Mouse (Mus musculus) cerebellum, adult 9-11 months (tissue): ENCODE measurements around the gene Kcnk7.

Experiments
- DNase-seq: peaks from one replicate; pipeline ENCODE4 v3.0.0; 2022

Kcnk7 gene

GRCm38 (mm10) chr19:5704163-5704800 is at the start of gene Kcnk7:
Kcnk7 (plus strand) TSS chr19:5704367.
- DNase-seq = no peak

GRCm38 (mm10) chr19:5654720-5655298 is 49.4 kb upstream of the Kcnk7 start:
- no peak for DNase-seq

- DNase-seq = no peak
Measured at GRCm38 (mm10) chr19:5660942-5661751, 43.0 kb upstream of the Kcnk7 start.

- DNase-seq = no peak
Measured at GRCm38 (mm10) chr19:5662310-5662709, 41.9 kb upstream of the Kcnk7 start.

GRCm38 (mm10) chr19:5662981-5663913 is 40.9 kb upstream of the Kcnk7 start, which contains the start of gene Sipa1:
Sipa1 (minus strand) TSS chr19:5663707.
- peak; percentile 64 for DNase-seq

GRCm38 (mm10) chr19:5664669-5665257 is 39.4 kb upstream of the Kcnk7 start:
- no peak for DNase-seq

- DNase-seq = no peak
Measured at GRCm38 (mm10) chr19:5665465-5665864, 38.7 kb upstream of the Kcnk7 start.

GRCm38 (mm10) chr19:5666386-5666785 is 37.8 kb upstream of the Kcnk7 start:
- no peak for DNase-seq

- no peak for DNase-seq
Measured at GRCm38 (mm10) chr19:5668372-5668771, 35.8 kb upstream of the Kcnk7 start.

GRCm38 (mm10) chr19:5680432-5680831 is 23.7 kb upstream of the Kcnk7 start:
- no peak for DNase-seq

GRCm38 (mm10) chr19:5684236-5684635 is 19.9 kb upstream of the Kcnk7 start:
- DNase-seq = no peak

GRCm38 (mm10) chr19:5684985-5685384 is 19.2 kb upstream of the Kcnk7 start:
- no peak for DNase-seq

- no peak for DNase-seq
Measured at GRCm38 (mm10) chr19:5685431-5685830, 18.7 kb upstream of the Kcnk7 start.

- DNase-seq = no peak
Measured at GRCm38 (mm10) chr19:5685861-5686260, 18.3 kb upstream of the Kcnk7 start.

- no peak for DNase-seq
Measured at GRCm38 (mm10) chr19:5686437-5686836, 17.7 kb upstream of the Kcnk7 start.

- peak; percentile 32 for DNase-seq
Measured at GRCm38 (mm10) chr19:5686954-5687353, 17.2 kb upstream of the Kcnk7 start.

GRCm38 (mm10) chr19:5687738-5688137 is 16.4 kb upstream of the Kcnk7 start:
- DNase-seq = no peak

- DNase-seq = peak; percentile 99
Measured at GRCm38 (mm10) chr19:5688200-5689087, 15.7 kb upstream of the Kcnk7 start, which contains the start of the genes Map3k11 and Pcnx3. Map3k11 (plus strand) TSS chr19:5688742. Pcnx3 (minus strand) TSS chr19:5688908.

- no peak for DNase-seq
Measured at GRCm38 (mm10) chr19:5689088-5689428, 15.1 kb upstream of the Kcnk7 start.

- peak; percentile 83 for DNase-seq
Measured at GRCm38 (mm10) chr19:5689565-5690342, 14.4 kb upstream of the Kcnk7 start.
